Mouse (Mus musculus): ENCODE data around the gene Tead3. TPM values are rescaled to one million over a fixed set of nuclear protein-coding genes. Genes with fewer than 3 reads are reported as not detected.
"Not testable (repeated sequence)": the region's sequence is repeated elsewhere in the genome, so short reads cannot be mapped to it uniquely, and the experiment has no call there.

The Tead3 gene
- polyA plus RNA-seq, 1 experiment: 2.9 TPM

GRCm38 (mm10) chr17:28331241-28332112 lies 19.1 kb downstream of the Tead3 start:
- no peak for DNase-seq (ENCODE audit: extremely low spot score in 1 of 2, low spot score in 1 of 2)

GRCm38 (mm10) chr17:28330590-28330989 lies 20.0 kb downstream of the Tead3 start:
- not testable (repeated sequence) for DNase-seq (ENCODE audit: extremely low spot score in 1 of 2, low spot score in 1 of 2)

DNA sequence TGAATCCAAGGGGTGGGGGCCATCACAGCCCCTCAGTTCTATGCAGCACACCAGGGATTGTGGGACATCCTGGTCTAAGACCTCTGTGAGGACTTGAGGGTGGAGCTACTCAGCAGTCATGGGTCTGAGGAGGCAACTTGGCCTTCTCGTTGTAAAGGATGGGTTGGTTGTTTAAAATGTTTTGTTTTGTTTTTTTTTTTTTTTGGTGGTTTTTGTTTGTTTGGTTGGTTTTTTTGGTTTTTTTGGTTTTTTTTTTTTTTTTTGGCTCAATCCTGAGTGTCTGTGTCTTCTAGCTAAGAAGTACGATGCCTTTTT lies 20.4 kb downstream of the Tead3 start:
- DNase-seq (ENCODE audit: extremely low spot score in 1 of 2, low spot score in 1 of 2): no peak

GRCm38 (mm10) chr17:28329503-28330231 lies 20.9 kb downstream of the Tead3 start:
- DNase-seq (ENCODE audit: extremely low spot score in 1 of 2, low spot score in 1 of 2): no peak

DNA sequence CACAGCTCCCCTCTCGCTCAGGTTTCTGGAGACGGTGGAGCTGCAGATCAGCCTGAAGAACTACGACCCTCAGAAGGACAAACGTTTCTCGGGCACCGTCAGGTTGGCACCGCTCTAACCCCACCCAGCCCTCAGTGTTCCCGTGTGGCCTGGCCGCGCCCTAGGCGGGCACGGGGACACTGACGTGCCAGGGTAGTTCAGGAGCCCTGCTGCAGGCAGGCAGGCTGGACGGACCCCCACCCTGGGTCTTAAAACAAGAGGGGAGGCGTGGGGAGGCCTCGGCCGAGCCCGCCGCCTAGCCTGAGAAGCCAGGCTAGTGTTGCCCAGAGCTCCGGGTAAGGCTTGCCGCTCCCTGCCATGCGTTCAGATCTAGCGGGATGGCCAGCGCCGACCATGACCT lies 21.7 kb downstream of the Tead3 start:
- no peak for DNase-seq (ENCODE audit: extremely low spot score in 1 of 2, low spot score in 1 of 2)

DNA sequence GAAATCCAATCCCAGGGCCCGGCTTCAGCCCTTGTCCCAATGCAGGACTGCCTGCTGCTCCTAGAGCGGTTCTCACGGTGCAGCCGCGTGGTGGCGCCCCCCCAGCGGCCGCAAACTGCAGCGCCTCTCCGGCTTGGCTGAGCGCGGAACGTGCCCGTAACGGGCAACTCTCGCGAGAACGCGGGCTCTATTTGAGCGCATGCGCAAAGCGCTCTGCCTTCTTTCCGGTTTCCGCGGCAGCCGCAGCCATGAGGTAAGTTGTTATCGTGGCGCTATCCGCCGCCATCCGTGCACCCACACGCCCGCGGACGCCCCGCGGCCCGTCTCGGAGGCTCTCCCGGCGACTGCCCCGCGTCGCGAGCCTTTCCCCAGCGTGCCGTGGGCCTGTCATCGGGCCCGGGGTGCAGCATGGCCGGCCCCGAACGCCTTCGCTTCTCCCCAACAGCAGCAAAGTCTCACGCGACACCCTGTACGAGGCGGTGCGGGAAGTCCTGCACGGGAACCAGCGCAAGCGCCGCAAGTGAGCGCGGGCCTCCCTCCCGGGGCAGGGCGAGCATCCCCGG lies 22.2 kb downstream of the Tead3 start, which contains the start of gene Rpl10a:
Gene Rpl10a, plus strand, starts transcription at position 106 of the 563 bp plus-strand sequence.
- DNase-seq (ENCODE audit: extremely low spot score in 1 of 2, low spot score in 1 of 2): peak; percentile 87 to 98

GRCm38 (mm10) chr17:28327673-28328325 lies 22.8 kb downstream of the Tead3 start:
- peak; percentile 33 to 59 for DNase-seq (ENCODE audit: extremely low spot score in 1 of 2, low spot score in 1 of 2)

DNA sequence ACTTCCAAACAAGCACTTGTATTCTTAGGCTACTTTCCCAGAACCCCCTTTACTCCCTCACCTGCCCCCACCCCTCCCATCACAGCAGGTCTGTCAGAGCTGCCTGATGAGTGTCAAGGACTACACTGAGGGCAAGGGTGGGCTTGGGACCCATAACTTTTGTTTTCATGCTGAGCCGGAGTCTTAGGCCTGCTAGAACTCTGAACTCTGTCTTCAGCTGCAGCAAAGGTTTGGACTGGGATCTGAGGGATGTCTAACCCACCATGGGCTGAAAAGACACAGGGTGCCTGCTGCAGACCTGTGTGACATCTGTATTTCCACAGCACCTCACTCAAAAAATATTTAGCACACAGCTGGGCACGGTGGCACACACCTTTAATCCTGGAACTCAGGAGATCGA lies 23.7 kb downstream of the Tead3 start:
- no peak for DNase-seq (ENCODE audit: extremely low spot score in 1 of 2, low spot score in 1 of 2)

DNA sequence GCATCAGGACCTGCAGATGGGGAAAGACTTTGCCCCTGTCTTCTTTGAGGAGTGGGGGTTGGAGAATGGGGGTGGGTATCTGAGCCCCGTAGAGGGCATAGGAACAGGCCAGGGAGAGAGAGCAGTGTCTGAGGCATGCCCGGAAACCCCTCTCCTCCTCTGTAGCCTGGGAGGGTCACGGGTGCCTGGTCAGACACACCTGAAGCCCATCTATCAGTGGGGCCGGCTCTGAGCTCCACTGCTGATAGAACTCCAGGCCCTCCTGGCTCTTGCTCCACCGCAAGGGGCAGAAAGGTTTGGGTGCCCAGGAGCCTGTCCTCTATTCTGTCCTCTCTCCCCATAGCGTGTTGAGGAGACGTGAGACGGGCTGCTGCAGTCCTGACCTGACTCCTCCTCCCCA lies 24.9 kb downstream of the Tead3 start:
- DNase-seq (ENCODE audit: extremely low spot score in 1 of 2, low spot score in 1 of 2): no peak

DNA sequence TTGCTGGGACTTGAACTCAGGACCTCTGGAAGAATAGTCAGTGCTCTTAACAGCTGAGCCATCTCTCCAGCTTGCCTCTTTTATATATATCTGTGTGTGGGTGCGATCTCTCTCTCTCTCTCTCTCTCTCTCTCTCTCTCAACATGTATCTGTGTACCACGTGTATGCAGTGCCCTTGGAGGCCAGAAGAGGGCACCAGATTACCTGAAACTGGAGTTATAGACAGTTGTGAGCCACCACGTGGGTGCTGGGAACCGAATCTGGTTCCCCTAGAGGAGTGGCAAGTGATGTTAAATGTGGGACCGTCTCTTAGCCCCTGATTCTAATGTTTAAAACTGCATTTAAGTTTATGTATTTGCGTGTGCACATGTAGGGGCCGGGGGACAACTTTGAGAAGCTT lies 26.2 kb downstream of the Tead3 start:
- DNase-seq (ENCODE audit: extremely low spot score in 1 of 2, low spot score in 1 of 2): not testable (repeated sequence)

- no peak for DNase-seq (ENCODE audit: extremely low spot score in 1 of 2, low spot score in 1 of 2)
Measured at GRCm38 (mm10) chr17:28323786-28324185, 26.8 kb downstream of the Tead3 start.

GRCm38 (mm10) chr17:28321700-28322099 lies 28.9 kb downstream of the Tead3 start:
- no peak for DNase-seq (ENCODE audit: extremely low spot score in 1 of 2, low spot score in 1 of 2)

GRCm38 (mm10) chr17:28317725-28318124 lies 32.9 kb downstream of the Tead3 start:
- DNase-seq (ENCODE audit: extremely low spot score in 1 of 2, low spot score in 1 of 2): no peak

DNA sequence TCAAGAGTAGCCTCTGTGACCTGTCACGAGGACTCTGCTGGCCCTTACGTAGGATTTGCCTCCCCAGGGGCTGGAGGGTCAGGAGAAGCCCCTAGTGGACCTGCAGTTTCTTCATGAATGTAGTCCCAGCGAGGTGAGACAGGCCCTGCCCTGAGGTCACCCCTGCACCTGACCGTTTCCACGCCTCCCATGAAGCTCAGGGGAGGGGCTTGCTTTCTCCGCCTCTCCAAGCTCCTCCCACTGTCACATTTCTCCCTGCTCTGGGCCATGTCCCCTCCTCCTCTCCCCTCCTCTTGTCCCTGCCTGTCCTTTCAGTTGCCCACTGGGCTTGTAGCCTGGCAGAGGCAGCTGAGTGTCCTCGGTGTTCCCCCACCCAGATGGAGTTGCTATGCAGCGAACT lies 33.5 kb downstream of the Tead3 start:
- no peak for DNase-seq (ENCODE audit: extremely low spot score in 1 of 2, low spot score in 1 of 2)

DNA sequence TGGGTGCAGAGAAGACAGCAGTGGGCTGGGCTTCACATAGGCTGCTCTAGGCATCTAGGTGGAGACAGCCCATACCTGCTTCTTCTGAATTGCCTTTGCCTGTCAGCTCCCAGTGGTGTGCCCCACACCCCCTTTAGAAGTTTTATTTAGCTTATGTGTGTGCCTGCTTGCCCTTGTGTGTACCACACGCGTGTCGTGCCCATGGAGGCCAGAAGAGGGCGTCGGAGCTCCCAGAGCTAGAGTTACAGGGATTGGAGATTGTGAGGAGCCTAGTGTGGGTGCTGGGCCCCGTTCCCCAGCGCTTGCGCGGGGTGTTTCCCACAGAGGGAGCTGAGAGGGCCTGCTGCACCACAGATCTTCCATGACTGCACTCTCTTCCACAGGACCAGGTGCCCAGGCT lies 34.1 kb downstream of the Tead3 start:
- DNase-seq (ENCODE audit: extremely low spot score in 1 of 2, low spot score in 1 of 2): no peak

- DNase-seq (ENCODE audit: extremely low spot score in 1 of 2, low spot score in 1 of 2): no peak
Measured at GRCm38 (mm10) chr17:28315611-28316160, 34.9 kb downstream of the Tead3 start.

DNA sequence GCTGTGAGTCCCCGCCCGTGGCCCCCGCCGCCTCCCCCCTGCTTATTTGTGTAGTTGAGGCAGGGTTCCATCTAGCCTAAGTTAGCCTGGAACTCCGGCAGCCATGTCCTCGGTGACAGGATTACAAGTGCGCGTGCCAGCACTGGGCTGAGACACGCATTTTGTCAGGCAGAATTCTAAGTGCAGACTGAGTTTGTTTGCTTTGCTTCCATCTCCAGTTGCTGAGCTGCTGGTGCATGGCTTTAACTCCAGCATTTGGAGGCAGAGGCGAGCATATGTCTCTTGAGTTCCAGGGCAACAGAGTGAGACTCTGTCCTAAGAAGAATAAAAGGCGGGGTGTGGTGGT lies 36.8 kb downstream of the Tead3 start:
- DNase-seq (ENCODE audit: extremely low spot score in 1 of 2, low spot score in 1 of 2): peak in 1 of 2 experiments; percentile 42

DNA sequence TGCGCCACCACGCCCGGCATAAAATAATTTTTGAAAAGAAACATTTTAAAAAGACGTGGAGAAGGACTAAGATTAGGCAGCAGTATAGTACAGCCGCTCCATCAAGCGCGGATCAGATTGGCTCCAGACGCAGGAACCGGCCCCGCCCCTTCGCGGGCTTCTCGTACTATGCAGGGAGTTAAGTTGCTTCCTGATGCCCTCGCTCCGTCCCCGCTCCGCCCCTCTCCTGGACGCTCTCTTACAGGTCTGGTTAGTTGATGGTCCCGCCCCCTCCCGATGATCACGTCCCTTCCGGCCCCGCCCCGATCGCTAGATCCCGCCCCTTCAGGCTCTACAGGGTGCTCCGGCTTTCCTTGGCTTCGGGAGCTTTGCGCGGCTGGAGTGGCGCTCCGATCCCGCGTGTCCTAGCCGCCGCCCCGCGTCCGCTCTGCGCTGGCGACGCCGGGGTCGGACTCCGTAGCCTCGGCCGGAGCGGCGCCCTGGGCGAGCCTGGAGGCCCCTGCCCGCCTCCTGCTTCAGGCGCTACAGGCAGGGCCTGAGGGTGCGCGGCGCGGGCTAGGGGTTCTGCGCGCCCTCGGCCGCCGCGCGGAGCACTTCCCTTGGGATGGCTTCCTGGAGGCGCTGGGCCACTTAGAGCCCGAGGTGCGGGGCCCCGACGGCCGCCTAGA lies 37.3 kb downstream of the Tead3 start, which contains the start of gene Fance:
Gene Fance, plus strand, starts transcription at position 308 of the 668 bp plus-strand sequence.
- peak; percentile 90 to 94 for DNase-seq (ENCODE audit: extremely low spot score in 1 of 2, low spot score in 1 of 2)

DNA sequence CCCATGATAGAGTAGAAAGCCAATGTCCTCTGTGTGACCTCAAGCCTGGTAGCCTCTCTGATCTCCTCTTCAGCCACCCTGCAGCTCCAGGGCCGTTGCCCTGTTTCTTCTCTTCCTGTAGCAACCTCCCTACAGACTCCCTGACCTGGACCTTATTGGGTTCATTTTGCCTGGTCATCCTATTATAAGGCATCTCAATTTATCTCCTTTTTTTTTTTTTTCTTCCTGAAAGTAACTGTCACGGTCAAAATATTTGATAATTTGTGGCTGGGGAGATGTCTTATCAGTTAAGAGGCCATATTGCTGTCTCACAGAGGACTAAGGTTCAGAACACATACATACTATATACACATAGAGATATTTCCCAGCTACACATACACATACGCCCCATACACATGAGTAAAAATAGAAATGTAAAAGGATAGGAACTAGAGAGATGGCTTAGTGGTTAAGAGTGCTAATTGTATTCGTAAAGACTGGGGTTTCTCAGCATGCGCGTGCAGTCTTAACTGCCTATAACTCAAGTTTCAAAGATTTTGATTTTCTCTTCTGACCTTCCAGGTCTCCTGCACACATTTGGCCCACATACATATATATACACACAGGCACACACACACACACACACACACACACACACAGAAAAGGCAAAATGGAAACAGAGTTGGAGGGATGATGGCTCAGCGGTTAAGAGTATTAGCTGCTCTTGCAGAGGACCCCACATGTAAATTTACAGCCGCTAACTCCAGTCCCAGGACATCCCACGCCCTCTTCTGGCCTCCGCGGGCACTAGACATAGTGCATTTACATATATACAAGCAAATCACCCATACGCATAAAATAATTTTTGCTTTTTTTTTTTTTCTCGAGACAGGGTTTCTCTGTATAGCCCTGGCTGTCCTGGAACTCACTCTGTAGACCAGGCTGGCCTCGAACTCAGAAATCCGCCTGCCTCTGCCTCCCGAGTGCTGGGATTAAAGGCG lies 38.1 kb downstream of the Tead3 start:
- DNase-seq (ENCODE audit: extremely low spot score in 1 of 2, low spot score in 1 of 2): no peak

Data from frontal cortex, adult 2 months (tissue).